Mouse (Mus musculus): ENCODE measurements around the gene Gm4131. TPM values are rescaled to one million over a fixed set of nuclear protein-coding genes. Genes with fewer than 3 reads are reported as not detected.

The Gm4131 gene
- polyA plus RNA-seq, 1 experiment: not detected

DNA sequence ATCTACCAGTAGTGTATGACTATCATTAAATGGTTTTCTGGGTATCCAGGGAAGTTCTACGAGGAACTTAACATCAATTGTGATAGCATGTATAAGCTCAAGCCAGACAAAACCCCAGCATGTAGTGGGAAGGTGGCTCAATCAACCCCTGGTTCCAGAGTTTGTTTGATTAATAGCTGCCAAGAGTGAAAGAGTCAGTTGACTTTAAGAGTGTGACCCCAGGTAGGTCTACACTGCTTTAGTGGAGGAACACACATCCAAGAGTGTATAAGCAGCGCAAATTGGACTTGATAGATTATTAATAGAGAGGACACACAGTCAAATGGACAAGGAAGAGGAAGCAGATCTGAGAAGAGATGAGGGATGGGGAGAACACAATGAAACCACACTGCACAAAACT lies 128.9 kb downstream of the Gm4131 start:
- H3K27me3 ChIP-seq (ENCODE audit: control insufficient read depth, insufficient read depth, low read length): no peaks in the 10 kb centered on the region
- DNase-seq: no peak
- 91% methylated on average over 2 of the region's 2 CpGs for WGBS
- no peaks in the 10 kb centered on the region for H3K4me1 ChIP-seq (replicated peaks; ENCODE audit: control insufficient read depth, insufficient read depth, low read length)
- H3K36me3 ChIP-seq (ENCODE audit: control insufficient read depth, insufficient read depth, low read length): no peaks in the 10 kb centered on the region
- TF ChIP-seq CTCF (IDR thresholded peaks at IDR 0.05; ENCODE audit: borderline replicate concordance, control insufficient read depth, extremely low read depth, insufficient read depth, low read length, poor library complexity) (no peak), POLR2A (IDR thresholded peaks at IDR 0.05; ENCODE audit: control insufficient read depth, extremely low read depth, insufficient read depth, low read length, poor library complexity) (no peak)
- no peak overlapping the region for H3K27ac ChIP-seq (ENCODE audit: control insufficient read depth, insufficient read depth, low read length)
- no peak overlapping the region for H3K4me3 ChIP-seq (ENCODE audit: control insufficient read depth, insufficient read depth, low read length)

DNA sequence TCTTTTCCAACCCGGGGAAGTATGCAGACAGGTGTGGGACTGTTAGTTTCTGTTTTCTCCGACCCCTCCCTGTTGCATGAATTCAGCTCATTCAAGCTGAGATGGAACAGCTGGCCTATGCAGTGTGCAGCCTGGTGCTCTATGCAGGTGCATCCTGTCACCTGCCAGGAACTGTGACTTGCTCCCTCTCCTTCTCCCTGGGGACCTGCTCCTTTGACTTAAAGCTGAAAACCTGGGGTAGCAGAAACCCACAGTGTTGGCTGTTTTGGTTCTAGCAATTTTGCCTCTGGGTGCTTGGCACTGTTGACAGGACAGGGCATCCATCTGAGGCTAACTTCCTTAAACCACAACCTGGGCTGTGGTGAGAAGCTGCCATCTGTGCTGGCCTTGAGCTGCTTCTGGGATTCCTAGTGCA lies 141.4 kb downstream of the Gm4131 start:
- Histone ChIP-seq H3K4me3 (ENCODE audit: control insufficient read depth, insufficient read depth, low read length) (no peak overlapping the region), H3K4me1 (replicated peaks; ENCODE audit: control insufficient read depth, insufficient read depth, low read length) (peaks cover 8% of the 10 kb centered on the region), H3K27ac (ENCODE audit: control insufficient read depth, insufficient read depth, low read length) (peak overlapping the region; percentile 87), H3K27me3 (ENCODE audit: control insufficient read depth, insufficient read depth, low read length) (no peaks in the 10 kb centered on the region), H3K36me3 (ENCODE audit: control insufficient read depth, insufficient read depth, low read length) (no peaks in the 10 kb centered on the region)
- TF ChIP-seq CTCF (IDR thresholded peaks at IDR 0.05; ENCODE audit: borderline replicate concordance, control insufficient read depth, extremely low read depth, insufficient read depth, low read length, poor library complexity): peak; percentile 26; the same call in 1 of the 2 replicates
- TF ChIP-seq POLR2A (IDR thresholded peaks at IDR 0.05; ENCODE audit: control insufficient read depth, extremely low read depth, insufficient read depth, low read length, poor library complexity): no peak
- peak; percentile 70 for DNase-seq
- WGBS: 2% methylated on average over 2 of the region's 2 CpGs

DNA sequence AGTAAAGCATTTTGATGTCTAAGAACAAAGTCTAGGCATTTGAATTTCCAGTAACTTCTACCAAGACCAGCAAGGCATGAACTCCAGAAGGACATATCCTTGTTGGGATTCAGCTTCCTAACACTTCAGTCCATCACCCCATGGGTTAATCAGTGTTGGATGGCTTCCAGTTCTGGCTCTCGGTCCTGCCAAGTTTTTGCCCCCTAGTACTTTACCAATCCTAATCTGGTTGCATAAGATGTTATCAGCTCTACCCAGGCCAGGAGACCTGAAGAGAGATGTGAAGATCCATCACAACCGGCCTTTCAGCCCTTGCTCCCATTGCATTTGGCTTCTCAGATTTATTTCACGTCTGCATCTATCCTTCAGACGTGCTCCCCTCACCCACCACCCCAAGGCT lies 144.5 kb downstream of the Gm4131 start:
- Histone ChIP-seq H3K4me1 (replicated peaks; ENCODE audit: control insufficient read depth, insufficient read depth, low read length) (peaks cover 8% of the 10 kb centered on the region), H3K27ac (ENCODE audit: control insufficient read depth, insufficient read depth, low read length) (no peak overlapping the region), H3K36me3 (ENCODE audit: control insufficient read depth, insufficient read depth, low read length) (no peaks in the 10 kb centered on the region), H3K27me3 (ENCODE audit: control insufficient read depth, insufficient read depth, low read length) (no peaks in the 10 kb centered on the region), H3K4me3 (ENCODE audit: control insufficient read depth, insufficient read depth, low read length) (no peak overlapping the region)
- TF ChIP-seq CTCF (IDR thresholded peaks at IDR 0.05; ENCODE audit: borderline replicate concordance, control insufficient read depth, extremely low read depth, insufficient read depth, low read length, poor library complexity) (no peak), POLR2A (IDR thresholded peaks at IDR 0.05; ENCODE audit: control insufficient read depth, extremely low read depth, insufficient read depth, low read length, poor library complexity) (no peak)
- WGBS: 94% methylated on average over 4 of the region's 4 CpGs
- DNase-seq: no peak

DNA sequence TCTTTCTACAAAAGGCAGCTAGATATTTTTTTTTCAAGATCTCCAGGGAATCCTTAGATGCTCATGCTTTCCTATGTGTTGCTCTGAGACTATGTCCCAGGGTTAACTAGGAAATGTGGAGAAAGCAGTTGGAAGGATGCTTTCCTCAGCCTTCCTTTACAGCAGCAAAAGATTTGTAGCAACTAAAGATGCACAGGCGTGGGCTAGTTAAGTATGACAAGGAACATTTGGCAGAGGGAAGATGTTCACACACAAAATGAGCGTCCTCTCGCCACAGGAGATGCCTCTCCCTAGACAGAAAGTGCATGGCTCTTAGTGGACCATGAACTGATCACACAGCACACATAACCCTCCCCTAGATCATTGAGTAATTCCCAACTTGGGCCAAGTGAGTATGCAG lies 149.2 kb downstream of the Gm4131 start:
- TF ChIP-seq POLR2A (IDR thresholded peaks at IDR 0.05; ENCODE audit: control insufficient read depth, extremely low read depth, insufficient read depth, low read length, poor library complexity) (no peak), CTCF (IDR thresholded peaks at IDR 0.05; ENCODE audit: borderline replicate concordance, control insufficient read depth, extremely low read depth, insufficient read depth, low read length, poor library complexity) (no peak)
- H3K36me3 ChIP-seq (ENCODE audit: control insufficient read depth, insufficient read depth, low read length): no peaks in the 10 kb centered on the region
- H3K27ac ChIP-seq (ENCODE audit: control insufficient read depth, insufficient read depth, low read length): no peak overlapping the region
- H3K4me1 ChIP-seq (replicated peaks; ENCODE audit: control insufficient read depth, insufficient read depth, low read length): no peaks in the 10 kb centered on the region
- no peak for DNase-seq
- no peak overlapping the region for H3K4me3 ChIP-seq (ENCODE audit: control insufficient read depth, insufficient read depth, low read length)
- 93% methylated on average over 3 of the region's 3 CpGs for WGBS
- H3K27me3 ChIP-seq (ENCODE audit: control insufficient read depth, insufficient read depth, low read length): no peaks in the 10 kb centered on the region

DNA sequence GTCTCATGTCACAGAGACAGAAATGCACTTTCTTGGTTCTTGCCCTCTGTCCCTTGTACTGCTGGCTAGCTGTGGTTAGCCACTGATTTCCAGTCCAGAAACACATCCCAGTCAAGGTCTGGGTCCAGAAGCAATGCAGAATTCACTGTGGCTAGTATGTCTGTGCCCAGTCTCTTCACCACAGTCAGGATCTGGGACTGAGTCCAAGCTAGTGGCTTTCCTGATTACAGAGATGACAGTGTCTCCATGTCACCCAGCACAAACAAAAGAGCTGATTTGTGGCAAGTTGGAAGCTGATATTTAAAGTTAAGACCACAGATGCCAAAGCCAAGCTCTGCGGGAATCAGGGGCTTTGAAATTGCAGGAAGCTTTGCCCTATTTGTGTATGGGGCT lies 150.0 kb downstream of the Gm4131 start:
- DNase-seq: no peak
- Histone ChIP-seq H3K27ac (ENCODE audit: control insufficient read depth, insufficient read depth, low read length) (no peak overlapping the region), H3K27me3 (ENCODE audit: control insufficient read depth, insufficient read depth, low read length) (no peaks in the 10 kb centered on the region), H3K4me3 (ENCODE audit: control insufficient read depth, insufficient read depth, low read length) (no peak overlapping the region), H3K4me1 (replicated peaks; ENCODE audit: control insufficient read depth, insufficient read depth, low read length) (no peaks in the 10 kb centered on the region), H3K36me3 (ENCODE audit: control insufficient read depth, insufficient read depth, low read length) (no peaks in the 10 kb centered on the region)
- no peak for TF ChIP-seq CTCF (IDR thresholded peaks at IDR 0.05; ENCODE audit: borderline replicate concordance, control insufficient read depth, extremely low read depth, insufficient read depth, low read length, poor library complexity)
- TF ChIP-seq POLR2A (IDR thresholded peaks at IDR 0.05; ENCODE audit: control insufficient read depth, extremely low read depth, insufficient read depth, low read length, poor library complexity): no peak
- WGBS: 13% methylated on average over 1 of the region's 1 CpGs

DNA sequence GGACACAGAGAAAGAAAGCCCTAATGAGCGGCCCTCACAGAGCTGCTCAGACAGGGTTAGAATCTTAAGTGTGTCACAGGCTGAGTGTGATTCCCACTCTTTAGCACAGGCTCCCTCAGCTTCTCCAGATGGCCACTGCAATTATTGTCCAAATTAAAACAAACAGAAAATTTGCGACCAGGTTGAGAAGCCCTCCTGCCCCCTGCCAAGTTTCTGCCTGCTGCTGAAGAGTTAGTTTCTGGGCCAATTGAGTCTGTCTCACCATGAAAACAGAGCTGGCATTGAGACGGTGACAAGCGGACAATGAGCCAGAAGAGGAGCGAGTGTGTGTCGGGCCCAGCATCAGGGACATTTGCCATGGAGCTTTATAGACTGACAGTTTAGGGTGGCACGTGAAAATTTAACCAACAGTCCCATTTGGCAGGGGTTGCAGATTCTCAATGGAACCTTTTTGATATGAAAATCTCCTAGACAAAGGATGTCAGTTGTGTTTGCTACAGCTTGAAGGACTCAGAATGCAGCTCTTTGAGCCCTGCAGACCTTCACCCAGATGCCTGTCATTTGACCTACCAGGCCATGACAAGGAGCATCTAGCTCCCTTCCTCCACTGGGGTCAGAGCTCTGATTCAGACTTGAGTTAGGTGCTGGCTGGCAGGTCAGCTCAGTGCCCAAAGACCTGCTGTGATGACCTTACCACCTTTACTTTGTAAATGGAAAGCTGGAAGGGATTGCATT lies 150.5 kb downstream of the Gm4131 start:
- Histone ChIP-seq H3K27me3 (ENCODE audit: control insufficient read depth, insufficient read depth, low read length) (no peaks in the 10 kb centered on the region), H3K4me3 (ENCODE audit: control insufficient read depth, insufficient read depth, low read length) (no peak overlapping the region), H3K27ac (ENCODE audit: control insufficient read depth, insufficient read depth, low read length) (no peak overlapping the region), H3K36me3 (ENCODE audit: control insufficient read depth, insufficient read depth, low read length) (no peaks in the 10 kb centered on the region), H3K4me1 (replicated peaks; ENCODE audit: control insufficient read depth, insufficient read depth, low read length) (no peaks in the 10 kb centered on the region)
- no peak for TF ChIP-seq POLR2A (IDR thresholded peaks at IDR 0.05; ENCODE audit: control insufficient read depth, extremely low read depth, insufficient read depth, low read length, poor library complexity)
- TF ChIP-seq CTCF (IDR thresholded peaks at IDR 0.05; ENCODE audit: borderline replicate concordance, control insufficient read depth, extremely low read depth, insufficient read depth, low read length, poor library complexity): no peak
- no peak for DNase-seq
- 97% methylated on average over 7 of the region's 7 CpGs for WGBS

Other genes starting within 250 kb of the Gm4131 start
- gene Gucy1b2, start 110.6 kb downstream of the Gm4131 start, polyA plus RNA-seq (2012; rRNA removed): 0.08 and 0.09 TPM in 2 replicates
- 1.3 and 1.5 TPM in 2 replicates for gene Fam124a, start 11.2 kb downstream of the Gm4131 start, polyA plus RNA-seq (2012; rRNA removed)
- 0.14 TPM in 1 of 2 replicates, not detected in the other for gene Serpine3, start 96.7 kb upstream of the Gm4131 start, polyA plus RNA-seq (2012; rRNA removed)
- gene Ints6, start 194.2 kb upstream of the Gm4131 start, polyA plus RNA-seq (2012; rRNA removed): 8.8 and 14.0 TPM in 2 replicates